Mouse (Mus musculus) liver, adult 2 months (tissue): ENCODE results near the gene Dlec1.
A peak's percentile ranks its signal among the peaks of the same experiment; 100 is the strongest.

Experiments
- CTCF ChIP-seq: fragments of 200-500 bp; IDR thresholded peaks from 2 replicates; pipeline ENCODE4 v1.5.1; 2011; ENCODE audit warnings: low read depth, low read length, control low read depth
- POLR2A ChIP-seq: fragments of 200-500 bp; IDR thresholded peaks from 2 replicates; pipeline ENCODE4 v1.6.1; 2011; ENCODE audit warnings: low read length, control low read depth; ENCODE audit not compliant: insufficient read depth; ENCODE audit errors: extremely low read depth

- TF ChIP-seq CTCF (peak; percentile 97), POLR2A (no peak)
Measured at GRCm38 (mm10) chr9:119192202-119192990, 90.1 kb downstream of the Dlec1 start.
